Mouse (Mus musculus) cerebellum, postnatal 14 days (tissue): ENCODE data around the gene Ddx59.

ENCODE experiments used
- DNase-seq, 2 experiments: peaks; one replicate each; pipeline ENCODE4 v3.0.0; 2021; ENCODE audit warnings: mixed read lengths in 2 of 2

Ddx59 gene

DNA sequence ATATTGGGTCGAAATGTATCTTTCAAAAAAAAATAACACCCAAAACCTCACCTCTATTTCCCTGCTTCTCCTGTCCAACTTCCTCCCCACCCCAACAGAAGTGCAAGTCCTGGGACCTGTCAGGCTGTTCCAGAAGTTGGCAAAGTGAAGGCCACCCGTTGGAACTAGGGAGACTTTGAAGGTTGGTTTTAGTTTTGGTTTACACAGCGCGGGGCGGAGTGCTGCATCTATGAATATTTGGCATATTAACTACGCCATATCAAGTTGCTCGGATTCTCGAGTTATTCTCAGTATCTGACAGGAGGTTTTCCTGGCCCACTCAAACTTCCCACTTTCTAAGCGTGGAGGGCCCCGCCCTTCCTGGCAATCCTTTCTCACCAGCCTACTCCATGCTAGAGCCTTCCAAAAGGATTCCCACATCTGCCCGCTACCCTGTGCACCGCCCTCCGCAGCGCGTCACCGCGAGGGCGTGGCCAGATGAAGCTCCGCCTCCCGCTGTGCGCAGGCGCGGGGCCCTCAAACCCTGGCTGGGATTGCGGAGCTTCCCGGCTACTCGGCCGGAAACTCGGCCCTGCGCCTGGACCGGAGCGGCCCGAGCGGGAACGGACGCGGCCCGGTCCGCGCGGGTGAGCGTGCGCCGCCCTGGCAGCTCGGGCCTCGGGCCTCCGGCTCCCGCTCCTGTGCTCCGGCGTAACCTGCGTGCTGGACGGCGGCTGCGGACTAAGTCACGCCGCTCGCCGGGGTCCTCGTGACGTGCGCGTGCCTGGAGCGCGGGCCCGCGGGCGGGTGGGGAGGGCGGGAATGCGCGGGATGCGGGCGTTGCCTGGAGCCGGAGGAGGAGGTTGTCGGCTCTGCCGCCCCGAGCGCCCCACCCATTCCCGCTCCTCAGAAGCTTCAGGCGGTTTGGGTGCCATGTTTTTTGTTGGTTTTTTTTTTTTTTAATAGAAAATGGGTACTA, at the start of gene Ddx59:
Ddx59 (plus strand) TSS at position 474 of the 958 bp plus-strand sequence.
- DNase-seq, result peak; percentile 97 to 99

DNA sequence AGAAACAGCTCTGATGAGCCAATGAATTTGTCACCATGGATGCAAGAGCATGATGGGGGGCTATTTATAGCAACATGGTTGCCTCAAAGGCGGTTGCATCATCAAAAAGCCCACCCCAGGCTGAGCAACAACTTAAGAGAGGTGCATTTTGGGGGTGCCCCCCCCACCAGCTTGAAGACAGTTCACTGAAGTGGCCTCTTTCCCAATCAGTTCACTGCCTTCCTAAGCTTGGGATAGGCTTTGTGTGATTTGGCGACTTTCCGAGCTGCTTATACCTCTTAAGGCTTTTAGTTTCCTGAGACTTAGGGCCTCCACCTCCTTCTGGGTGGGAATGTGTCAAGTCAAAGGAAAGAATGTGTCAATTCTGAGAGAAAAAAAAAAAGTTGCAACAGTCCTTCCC, 49.1 kb upstream of the Ddx59 start:
- no peak for DNase-seq

DNA sequence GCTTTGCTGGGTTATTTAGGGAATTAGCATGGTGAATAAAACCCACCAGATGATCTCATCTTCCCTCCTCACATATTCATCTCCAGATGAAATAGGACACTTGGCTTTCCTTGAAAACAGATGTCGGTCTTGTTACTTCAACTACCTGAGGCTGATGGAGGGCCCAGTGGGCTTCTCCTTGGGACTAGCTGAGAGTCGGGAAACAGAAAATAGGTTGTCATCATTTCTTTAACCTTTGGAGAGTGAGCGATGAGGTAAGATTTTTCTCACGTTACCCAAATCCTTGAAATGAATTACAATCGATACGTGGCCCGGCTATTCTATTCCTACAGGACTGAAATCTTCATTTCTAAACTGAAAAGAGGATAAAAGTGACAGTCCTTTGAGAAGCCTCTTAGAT, 35.8 kb upstream of the Ddx59 start:
- no peak for DNase-seq

DNA sequence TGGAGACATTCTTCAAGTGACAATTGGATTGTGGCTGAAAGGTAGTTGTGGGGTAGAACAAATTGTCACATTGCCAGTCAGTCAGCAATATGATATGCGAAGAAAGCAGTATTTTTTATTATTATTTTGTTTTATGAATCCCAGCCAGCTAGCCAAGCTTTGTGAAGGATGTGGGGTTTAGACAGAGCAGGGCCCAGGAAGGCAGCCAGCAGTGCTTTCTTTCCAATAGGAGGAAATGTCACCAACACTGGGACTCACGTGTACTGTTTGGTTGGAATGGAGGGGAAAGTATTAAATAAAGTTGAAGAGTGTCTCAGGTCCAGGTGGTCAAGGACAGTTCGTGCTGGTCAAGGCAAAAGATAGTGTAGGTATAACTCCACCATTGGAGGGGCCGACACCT, 34.9 kb upstream of the Ddx59 start:
- DNase-seq, result no peak

DNA sequence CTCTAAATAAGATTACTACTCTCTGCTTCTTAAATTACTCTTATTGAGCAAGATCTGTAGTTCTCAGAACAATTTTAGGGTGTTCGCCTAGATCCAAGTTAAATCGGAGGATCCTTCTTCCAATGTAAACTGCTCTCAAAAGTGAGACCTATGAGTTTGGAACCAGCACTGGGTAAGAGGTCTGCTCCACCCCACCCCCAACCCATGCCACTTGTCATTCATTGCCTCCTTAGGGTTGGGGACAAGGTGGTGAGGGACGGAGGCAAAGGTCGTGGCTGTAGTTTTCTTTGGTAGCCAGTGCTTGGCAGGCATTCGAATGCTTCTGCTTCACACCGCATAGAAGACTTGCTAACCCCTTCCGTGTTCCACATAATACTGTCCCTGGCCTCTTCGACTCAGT, 34.5 kb upstream of the Ddx59 start:
- no peak for DNase-seq

DNA sequence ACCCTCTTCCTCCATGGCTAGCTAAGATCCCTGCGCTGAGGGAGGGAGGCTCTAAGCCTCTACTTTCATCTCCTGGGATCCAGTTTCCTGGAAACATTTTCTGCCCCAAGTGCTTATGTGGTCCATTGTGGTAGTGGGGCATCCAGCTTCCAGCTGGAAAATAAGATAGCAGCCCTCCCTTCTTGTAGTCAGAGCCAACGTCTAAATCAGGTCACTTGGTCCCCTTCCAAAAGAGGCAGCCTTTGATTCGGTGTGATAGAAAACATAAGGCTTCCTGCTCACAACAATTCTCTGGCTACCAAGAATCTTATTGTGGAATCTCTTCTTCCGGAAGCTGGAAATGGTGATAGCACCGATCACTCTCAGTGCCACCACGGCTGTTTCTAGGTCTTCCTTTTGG, 33.9 kb upstream of the Ddx59 start:
- peak; percentile 59 to 61 for DNase-seq

DNA sequence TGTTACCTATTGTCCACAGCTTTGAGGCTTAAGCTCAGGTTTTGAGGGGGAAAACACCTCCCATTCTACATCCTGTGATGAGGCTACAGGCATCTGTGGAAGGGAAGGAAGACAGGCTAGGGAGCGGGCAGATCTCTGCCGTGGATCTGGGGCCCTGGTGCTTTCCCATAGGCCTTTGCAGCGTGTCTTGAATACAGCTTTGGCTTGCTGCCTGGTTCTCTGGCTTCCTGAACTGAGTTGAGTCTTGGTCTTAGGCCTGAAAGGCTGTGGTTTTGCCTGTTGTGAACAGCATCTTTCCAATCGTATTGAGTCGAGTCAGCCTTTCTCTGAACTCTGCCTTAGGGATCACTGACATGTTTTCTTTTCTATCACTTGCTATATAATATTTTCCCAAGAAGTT, 33.5 kb upstream of the Ddx59 start:
- peak; percentile 48 to 58 for DNase-seq

DNA sequence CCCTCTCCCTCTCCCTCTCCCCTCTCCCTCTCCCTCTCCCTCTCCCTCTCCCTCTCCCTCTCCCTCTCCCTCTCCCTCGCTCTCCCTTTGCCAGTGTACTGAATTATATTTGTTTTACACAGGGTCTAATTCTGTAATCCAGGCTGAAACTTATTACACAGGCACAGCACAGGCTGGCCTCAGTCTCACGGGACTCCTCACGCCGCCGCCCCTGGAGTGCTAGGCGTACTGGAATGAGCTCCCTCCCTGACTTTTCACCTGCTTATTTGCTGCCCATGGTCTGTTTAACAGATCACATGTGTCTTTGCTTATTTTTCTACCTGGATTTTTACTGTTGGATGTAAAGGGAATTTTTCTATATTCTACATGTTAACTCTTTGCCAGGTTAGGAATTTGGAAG, 28.2 kb upstream of the Ddx59 start:
- no peak for DNase-seq

DNA sequence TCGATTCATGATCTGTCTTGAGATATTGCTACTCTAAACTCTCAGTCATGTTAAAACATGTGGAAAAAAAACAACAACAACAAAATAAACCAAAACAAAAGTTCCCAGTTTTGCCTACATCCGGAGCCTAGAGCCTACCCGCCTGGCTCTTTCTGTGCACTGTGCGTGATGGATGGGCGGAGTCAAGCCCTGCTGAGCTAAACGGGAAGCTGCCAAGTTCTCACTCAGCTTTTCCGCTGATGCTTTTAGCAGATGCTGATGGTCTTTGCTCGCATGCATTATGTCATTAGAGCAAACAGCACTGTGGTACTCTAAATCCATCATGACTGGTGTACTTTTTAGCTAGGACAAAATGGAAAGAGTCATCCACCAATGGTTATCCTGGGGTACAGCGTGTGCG, 20.6 kb upstream of the Ddx59 start:
- peak; percentile 26 to 40 for DNase-seq

DNA sequence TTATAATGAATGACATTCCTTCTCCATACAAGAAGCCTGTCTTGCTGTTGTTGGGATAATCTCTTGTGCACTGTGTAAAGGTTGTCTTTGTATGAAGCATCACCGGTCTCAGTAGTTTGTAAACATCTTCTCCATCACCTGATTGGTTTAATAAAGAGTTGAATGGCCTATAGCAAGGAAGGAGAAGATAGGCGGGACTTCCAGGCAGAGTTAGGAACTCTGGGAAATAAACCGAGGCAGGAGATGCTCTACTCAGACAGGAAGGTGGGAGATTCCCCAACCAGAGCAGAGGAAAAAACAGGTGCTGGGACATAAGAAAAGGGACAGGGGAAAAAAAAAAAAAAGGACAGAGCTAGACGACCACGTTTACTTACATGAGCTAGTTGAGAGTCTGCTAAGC, 20.0 kb upstream of the Ddx59 start:
- DNase-seq, result no peak

DNA sequence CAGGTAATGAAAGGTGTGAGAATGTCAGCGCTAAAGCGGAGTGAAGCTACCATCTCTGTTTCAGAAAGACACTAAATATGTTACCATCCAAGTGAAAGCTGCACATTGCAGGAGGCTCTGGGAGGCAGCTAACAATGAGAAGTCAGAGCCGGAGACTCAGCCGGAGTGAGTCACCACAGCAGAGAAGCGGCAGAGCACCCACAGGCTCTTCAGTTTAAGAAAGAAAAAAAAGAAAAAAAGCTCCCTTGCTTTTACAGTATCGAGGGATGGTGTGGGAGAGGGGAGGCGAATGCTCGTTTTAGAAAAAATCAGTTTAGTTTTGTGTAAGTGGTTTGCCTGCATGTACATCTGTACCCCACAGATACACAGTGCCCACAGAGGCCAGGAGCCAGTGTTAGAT, 13.8 kb upstream of the Ddx59 start:
- DNase-seq, result no peak

DNA sequence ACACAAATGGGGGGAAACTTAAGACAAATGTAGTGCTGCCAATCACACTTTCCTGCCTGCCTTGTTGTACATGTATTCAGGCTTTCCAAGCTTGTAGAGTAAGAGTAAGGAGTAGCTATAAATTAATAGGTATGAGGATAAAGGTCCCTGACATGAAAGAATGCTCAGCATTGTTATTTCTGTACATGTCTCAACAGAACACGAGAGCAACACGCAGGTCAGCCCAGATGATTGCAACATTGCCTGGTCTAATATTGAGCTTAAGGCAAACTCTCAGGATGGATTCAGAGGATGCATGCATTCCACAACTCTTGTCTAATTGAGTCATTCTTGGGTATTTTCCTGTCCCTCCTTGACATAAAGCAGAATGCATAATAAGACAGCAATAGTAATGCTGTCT, 5.4 kb upstream of the Ddx59 start:
- no peak for DNase-seq

DNA sequence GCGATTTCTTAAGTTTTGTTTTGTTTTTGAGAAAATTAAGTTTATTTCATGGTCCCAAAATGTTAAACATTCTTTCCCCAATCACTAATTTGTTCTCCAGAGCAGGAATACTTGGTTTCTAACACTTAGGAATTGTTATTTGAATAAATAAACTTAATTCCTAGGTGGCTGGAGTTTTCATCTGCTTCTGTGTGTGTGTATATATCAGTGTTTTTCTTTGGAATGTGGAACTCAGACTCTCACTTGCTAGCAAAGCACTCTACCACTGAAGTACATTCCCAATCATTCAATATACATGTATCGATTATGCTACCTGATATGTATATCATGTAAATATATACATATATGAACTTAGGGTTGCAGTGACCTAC, 670 bp downstream of the Ddx59 start:
- no peak for DNase-seq

DNA sequence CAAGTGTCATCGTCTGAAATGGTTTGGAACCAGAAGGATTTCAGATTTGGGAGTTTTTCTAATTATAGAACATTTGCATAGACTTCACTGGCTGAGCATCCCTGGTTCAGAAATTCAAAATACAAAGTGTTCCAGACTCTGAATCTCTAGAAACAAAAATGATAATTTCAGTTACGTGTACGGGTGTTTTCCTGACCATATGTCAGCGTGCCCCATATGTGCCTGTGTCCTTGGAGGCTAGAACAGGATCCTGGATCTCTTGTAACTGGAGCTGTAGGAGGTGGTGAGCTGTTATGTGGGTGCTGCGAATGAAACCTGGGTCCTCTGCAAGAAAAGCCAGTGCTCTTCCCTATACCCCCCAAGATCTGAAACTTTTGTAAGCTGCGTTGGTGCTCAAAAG, 3.3 kb downstream of the Ddx59 start:
- no peak for DNase-seq

DNA sequence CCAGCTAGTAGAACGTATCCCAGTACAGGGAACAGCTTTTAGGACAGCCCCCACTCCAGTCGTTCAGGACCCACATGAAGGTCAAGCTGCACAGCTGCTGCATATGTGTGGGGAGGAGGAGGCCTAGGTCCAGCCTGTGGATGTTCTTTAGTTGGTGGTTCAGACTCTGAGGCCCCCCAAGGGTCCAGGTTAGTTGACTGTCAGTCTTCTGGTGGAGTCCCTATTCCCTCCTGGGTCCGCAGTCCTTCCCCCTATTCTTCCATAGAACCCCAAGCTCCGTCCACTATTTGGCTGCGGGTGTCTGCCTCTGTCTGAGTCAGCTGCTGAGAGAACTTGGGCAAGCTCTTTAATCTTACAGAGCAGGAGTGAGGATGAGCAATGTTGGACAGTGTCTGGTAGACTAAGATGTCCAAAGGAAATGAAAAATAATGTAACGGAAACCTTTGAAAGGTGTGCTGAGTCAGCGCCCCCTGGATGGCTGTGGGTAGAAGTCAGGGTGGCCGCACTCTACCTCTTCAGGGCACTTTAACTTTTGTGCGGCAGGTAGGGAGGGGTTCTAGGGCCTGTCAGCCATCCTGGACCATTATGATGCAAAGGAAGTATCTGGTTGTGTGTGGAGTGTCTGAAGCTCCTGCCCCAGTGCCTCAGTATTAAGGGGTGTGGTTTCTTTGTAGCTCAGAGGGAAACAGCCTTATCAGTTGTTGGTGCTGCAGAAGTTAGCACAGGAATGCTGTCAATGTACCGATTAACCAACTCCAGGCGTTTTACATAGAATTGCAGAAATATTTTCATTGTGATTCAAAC, 12.3 kb downstream of the Ddx59 start:
- DNase-seq, result no peak

DNA sequence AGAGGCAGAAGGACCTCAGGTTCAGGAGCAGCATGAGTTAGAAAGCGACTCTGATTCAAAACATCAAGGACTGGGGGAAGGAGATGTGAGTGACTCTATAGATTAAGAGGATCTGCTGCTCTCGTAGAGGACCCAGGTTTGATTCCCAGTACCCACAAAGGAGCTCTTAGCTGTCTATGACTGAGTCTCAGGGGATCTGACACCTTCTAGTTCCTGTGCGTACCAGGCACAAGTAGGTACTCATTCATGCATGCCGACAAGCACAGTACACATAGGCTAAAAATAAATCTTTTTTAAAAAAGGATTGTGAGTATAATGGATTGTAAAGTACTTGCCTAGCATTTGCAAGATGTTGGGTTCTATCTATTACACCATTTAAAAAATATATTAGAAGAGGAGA, 13.9 kb downstream of the Ddx59 start:
- no peak for DNase-seq

DNA sequence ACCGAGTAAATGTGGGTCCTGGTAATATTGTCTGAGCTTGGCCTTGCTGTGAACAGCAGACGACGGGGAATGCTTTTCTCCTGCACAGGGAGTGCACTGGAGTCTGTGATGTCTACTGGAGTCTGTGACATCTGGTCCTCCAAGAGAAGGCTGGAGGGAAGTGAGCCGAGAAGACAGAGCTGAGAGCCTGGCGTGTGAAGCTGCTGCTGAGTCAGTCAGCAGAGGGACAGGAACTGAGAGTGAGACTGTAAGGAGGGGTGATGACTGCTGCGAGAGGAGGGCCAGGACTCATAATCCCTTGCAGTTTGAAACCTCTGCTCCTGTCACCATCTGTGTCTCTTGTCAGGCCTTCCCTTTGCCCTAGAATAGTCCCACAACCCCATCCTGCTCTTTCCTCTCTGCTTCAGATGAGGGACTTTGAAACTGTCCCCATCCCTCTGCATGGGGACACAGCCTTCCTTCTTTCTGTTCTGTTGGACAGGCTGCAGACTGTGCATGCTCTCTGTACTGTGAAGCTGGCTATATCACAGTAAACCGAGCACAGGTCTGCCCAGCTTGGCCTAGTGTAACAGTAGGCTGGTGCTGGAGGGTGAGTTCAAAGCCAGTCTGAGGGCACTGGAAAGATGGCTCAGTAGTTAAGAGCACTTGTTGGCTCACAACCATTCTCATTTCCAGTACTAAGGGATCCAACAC, 15.2 kb downstream of the Ddx59 start:
- DNase-seq, result no peak

DNA sequence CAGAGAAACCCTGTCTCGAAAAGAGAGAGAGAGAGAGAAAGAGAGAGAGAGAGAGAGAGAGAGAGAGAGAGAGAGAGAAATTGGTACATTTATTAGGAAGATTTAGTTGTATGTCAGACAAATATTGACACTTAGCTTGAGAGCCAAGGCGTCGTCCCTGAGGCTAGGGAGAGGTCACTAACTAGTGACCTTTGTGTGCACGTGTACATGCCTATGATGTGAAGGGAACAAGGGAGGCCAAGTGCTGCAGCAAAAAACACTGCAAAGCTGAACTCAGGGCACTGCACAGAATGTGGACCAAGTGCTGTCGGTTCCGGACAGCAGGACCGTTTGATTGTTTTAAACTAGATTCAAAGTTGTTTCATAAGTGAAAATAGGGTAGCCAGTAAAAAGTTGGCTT, 25.7 kb downstream of the Ddx59 start:
- no peak for DNase-seq

DNA sequence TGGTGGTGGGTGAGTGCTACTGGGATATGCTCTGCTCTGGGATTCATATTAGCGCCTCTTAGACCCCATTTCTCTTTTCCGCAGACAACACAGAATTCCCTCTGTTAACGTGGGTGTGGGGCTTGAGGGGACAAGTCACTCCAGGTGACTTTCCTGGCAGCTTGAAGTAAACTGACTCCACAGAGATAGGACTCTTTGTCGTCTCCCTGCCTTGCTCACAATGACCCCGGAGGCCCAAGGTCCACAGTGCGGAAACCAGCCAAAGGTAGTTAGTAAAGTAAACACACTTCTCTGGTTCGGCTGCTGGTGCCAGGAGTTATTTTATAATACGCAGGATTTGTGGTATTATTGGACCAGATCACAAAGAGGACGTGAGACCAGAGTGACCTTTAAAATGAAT, 27.7 kb downstream of the Ddx59 start:
- DNase-seq, result no peak

DNA sequence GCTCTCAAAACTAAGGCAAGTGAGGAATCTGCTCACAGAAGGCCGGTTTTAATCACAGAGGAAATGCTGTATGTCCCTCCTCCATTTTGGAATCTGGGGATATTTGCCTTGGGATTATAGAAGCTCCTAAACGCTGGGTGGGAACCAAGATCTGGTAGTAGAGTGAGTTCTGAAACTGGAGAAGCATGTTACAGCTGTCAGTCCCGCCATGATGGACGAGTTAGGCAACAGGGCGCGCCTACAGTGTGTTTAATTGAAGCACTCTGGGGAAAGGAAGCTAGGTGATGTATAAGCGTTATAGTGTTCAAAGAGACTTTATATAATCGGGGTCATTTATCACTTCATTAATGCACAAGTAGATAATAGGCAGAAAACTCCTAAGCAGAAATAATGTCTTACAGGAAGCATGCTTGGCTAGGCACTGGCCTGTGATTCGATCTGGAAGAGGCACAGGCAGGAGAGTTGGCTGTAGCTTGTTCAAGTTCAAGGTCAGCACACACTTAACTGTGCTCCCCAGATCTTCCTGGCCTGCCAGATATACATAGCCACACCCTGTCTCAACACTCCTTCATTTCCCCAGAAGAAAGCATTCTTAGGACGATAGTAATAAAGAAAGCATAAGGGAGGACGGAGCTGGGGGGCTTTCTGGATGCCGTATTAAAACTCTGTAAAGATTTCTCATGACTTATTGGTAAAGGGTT, 29.6 kb downstream of the Ddx59 start:
- DNase-seq, result no peak

DNA sequence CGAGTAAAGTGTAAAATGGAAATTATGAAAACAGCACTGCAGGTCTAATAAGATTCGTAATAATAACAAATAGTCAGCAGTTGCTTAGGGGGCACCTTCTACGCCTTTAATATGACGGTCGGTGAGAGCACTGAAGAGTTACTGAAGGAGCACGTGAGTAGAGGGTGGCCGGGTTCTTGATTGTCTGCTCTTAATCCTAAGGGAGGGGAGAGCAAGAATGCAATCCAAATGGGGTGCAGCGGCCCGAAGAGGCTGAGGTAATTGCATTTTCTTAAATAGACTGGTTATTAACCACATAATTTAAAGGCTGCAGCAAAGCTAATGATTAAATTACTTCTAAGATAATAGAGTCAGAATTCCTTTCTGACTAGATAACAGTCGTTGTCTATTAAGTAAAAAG, 31.9 kb downstream of the Ddx59 start:
- no peak for DNase-seq

DNA sequence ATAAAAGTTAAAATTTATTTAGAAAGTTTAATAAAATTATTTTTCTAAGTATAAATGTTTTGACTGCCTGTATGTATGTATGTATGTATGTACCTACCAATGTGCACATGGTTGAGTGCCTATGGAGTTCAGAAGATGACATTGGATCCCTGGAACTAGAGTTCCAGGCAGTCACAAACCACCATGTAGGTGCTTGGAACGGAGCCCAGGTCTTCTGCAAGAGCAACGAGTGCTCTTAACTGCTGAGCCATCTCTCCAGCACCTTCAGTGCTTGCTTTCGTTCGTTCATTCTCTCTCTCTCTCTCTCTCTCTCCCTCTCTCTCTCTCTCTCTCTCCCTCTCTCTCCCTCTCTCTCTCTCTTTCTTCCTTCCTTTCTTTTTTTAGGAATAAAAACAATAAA, 32.3 kb downstream of the Ddx59 start:
- DNase-seq, result no peak

DNA sequence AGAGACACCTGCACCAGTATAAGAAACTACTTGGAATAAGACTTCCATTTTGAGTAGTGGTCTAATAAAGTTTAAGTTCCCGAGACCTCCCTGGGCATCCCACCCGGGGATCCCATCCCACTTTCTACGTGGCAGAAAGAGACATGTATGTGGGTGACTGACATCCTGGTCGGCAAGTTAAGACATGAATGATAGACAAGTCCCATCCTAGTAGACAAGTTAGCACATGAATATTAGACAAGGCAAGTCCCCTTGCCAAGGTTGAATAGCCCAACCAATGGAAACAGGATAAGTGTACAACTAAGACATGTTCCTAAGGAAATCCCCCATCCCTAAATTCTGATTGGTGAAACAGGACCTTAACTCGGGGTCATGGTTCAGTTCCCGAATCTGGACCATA, 34.5 kb downstream of the Ddx59 start:
- DNase-seq, result no peak
